Mouse (Mus musculus): ENCODE results near the gene Gm49342.
"Not testable (repeated sequence)": the region's sequence is repeated elsewhere in the genome, so short reads cannot be mapped to it uniquely, and the experiment has no call there.

The Gm49342 gene

DNA sequence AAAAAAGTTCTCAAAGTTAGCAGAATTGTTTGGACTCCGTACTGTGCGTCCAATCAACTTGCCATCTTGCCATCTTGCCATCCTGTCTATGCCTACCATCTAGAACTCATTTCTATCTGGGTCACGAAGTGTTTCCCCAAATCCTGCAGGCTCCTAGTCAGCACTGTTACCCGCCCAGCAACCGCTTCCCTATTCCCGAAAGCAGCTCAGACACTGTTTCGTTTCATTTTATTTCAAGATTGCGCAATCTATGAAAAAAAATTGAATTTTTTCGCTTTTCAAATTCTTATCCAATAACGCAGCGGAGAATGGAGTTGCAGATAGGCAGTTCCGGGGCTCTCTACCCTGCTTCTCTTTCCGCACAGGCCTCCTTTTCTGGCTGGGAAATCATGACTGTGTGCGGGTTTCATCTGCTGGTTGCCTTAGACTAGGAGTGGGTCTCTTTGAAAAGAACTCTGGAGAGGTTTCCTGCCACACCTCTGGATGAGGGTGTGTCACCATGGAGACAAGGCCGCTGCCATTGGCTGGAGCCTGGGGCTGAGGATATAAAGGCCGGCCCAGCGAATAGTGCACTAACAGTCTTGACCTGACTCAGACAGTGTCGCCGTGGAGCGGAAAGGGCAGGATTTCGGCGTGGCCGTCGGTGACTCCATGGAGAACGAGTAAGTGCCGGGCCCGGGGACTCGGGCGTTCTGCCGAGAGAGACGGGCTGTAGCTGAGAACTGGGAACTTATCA is at the start of gene Gm49342:
TSS of gene Gm49342 (plus strand) at position 586 of the 736 bp plus-strand sequence.
- DNase-seq = peak; percentile 92

DNA sequence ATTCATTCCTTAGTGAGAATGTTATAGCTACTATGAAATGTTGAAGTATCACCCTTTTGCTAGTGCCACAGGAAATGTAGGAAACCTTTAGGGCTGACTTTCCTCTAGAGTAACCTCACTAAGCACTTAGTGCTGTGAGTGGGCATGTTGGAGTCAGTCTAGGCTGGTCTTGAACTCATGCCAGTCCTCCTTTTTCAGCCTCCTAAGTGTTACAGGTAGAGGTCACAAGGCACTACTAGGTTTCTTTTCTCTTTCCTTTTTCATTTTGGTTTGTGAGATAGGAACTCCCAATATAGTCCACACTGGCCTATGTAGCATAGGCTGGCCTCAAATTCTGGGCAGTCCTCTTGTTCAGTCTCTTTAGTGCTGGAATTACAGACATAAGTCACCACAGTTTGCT is 48.9 kb upstream of the Gm49342 start:
- DNase-seq = no peak

DNA sequence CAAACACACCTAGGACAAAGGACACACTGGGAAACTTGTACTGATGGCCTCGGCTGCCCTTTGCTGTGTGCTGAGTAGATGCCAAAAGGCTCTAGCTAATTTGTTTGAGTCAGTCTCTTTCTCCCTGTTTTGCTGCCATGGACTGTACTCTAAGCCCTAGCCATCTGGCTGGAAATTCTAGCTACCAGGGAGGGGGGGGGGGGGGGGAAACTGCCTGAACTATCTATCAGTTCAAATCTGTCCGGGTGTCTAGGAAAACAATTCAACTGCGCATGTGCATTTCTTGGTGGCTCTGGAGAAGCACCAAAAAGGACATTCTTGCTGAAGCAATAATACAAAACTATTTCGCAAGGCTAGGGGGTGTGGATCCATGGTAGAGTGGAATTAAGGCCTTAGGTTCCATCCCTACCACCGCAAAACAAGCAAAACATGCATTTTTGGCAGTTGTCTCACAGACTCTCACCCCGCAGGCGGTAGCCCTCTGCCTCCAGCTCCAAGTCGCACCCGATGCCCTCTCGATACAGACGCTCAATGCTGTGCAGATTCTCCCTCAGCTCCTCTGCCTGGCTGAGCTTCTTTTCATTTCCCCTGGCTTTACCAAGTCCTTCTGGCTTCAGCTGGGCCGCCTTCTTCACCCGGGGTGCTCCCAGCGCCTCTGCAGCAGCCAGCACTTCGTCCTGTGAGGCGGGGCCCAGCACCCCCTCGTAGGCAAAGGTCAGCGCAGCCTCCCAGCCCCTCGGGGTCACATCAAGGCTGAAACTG is 48.2 kb upstream of the Gm49342 start:
- DNase-seq = peak; percentile 89

DNA sequence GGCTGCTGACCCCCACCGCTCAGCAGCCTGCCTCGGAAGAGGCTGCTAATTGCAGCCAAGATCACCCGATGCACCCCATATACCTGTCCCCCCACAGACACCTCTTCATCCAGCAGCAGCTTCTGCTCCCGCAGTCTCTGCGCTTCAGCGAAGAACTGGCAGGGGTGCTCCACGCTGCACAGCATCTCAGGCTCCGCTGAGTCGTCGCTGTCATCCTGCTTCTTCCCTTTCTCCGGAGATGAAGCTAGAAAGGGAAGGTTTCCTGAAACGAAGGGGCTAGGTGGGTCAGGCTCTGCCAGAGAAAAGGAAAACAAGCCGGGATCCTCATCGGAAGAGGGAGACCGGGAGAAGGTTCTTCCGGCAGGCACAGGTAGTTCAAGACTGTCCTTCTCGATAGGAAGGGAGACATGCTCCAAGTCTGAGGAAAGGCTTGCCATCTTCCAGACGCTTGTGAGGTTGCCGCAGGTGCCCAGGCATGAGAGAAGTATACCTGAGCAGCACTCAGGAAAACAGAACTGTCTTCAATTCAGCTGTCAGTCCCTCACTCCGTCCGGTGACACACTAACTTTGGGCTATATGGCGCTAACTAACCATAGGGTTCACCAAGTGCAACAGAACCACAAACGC is 47.5 kb upstream of the Gm49342 start:
- no peak for DNase-seq

DNA sequence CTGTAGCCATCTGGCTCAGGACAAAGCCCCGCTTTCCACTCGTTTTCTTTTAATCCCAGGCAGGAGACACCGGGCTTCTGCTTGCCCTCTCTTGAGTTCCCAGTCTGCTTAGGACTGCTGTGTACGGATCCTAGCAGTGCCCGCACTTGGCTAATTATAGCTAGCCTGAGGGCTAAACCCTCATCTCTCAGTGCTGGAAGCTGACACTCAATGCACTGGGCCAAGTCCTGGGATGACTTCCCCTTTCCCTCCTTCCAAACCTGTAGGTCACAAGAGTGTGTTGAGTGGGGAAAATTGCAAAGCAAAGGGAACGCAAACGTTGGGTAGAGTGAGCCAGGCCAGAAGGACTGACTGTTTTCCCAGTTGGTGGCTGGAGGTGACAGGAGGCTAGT is 46.9 kb upstream of the Gm49342 start, which contains the start of gene Klhl33:
TSS of gene Klhl33 (minus strand) at position 134 of the 392 bp plus-strand sequence.
- peak; percentile 73 for DNase-seq

DNA sequence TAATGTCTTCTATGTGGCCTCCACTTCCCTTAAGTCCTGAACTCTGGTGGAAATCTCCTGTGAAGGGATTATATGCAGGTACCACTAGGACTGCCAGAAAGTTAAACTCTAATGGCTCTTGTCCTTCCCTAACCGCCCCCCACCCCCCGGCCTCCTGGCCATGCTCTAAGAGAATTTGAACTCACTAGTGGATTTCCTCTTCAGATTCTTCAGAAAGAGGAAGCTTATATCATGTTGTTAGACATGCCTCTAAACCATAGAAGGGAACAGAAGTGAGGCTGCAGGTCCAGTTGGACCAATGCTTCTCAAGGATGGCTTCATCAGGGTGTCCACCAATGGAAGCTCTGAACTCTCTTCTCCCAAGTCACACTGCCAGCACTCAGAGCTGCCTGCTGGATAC is 46.3 kb upstream of the Gm49342 start:
- not testable (repeated sequence) for DNase-seq

DNA sequence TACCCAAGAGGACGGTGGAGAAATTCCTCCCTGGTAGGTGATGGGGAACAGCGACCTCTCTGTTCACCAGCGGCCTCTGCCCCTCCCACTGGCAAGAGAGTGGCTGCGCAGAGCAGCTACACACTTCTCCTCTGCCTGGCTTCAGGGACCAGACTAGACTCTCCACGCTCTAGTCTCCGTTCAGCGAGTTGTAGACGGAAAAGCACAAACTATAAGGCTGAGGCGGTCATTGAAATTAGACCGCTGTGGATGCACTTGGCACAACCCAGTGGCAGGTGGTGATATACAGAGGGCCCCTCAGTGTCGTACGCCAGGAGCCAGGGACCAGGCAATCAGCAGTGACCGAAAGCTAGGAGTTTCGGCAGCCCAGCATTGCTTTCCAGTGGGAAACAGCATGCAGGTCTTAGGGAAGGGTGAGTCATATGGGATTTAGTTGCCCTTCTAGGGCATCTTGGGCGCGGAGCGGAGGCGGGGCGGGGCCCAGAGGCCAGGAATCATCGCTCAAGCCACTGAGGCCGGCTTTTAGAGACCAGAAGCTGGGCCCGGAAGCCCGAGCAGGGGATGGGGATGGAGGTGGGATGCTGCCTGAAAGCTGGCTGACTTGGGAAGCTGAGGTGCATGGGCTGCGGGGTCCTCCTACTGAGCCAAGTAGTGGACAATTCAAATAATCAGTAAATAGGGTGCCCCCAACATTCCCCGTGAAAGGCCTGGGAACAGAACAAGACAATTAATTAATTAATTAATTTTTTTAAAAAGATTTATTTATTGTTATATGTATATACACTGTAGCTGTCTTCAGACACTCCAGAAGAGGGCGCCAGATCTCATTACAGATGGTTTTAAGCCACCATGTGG is 40.1 kb upstream of the Gm49342 start:
- peak; percentile 77 for DNase-seq

DNA sequence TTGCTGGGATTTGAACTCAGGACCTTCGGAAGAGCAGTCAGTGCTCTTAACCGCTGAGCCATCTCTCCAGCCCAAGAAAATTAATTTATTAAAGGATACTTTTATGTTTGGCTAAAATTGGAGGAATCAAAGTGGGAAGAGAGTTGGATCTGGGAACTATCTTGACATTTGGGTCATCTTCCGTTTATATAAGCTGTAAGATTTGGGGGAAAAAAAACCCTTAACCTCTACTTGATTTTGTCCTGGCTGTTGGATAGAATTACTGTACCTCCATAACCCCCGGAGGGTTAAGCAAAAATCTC is 39.5 kb upstream of the Gm49342 start:
- no peak for DNase-seq

DNA sequence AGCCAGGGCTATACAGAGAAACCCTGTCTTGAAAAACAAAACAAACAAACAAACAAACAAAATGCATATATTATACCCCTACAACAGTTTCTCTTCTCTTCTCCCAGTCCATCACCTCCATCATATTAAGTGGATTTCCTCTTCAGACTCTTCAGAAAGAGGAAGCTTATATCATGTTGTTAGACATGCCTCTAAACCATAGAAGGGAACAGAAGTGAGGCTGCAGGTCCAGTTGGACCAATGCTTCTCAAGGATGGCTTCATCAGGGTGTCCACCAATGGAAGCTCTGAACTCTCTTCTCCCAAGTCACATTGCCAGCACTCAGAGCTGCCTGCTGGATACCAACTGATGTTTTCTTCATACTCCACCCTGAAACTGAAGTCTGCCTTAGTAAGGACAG is 39.0 kb upstream of the Gm49342 start:
- not testable (repeated sequence) for DNase-seq

DNA sequence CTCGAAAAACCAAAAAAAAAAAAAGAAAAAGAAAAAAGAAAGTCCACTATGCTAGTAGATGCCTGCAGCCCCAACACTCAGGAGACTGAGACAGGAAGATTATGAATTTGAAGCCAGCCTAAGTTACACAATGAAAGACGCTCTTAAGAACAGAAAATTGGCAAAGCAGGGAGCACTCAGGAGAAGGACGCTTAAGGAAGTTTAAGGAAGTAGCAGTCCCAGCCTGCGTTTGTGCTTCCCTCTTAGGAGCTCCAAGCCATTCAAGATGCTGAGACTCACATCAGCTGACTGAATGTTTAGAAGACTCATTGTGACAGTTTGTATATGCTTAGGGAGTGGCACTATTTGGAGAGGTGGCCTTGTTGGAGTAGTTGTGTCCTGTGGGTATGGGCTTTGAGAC is 36.2 kb upstream of the Gm49342 start:
- DNase-seq = no peak

DNA sequence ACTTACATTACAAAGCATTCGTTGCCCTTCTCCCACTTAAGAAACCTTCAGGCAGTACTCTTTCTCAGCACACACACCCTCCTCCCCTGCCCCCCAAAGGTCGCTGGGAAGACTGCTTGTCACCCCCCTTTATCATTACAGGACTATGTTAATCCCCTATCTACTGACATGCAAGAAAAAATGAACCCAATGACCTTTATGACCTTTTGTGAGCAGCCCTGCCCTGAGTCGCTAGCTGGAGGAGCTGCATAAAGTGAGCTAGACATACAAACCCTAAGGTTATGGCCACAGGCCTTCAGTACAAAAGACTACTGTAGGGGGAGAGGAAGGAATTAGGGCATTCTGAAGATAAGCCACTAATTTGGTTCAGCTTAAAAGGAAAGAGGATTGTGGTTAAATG is 33.0 kb upstream of the Gm49342 start:
- DNase-seq = no peak

DNA sequence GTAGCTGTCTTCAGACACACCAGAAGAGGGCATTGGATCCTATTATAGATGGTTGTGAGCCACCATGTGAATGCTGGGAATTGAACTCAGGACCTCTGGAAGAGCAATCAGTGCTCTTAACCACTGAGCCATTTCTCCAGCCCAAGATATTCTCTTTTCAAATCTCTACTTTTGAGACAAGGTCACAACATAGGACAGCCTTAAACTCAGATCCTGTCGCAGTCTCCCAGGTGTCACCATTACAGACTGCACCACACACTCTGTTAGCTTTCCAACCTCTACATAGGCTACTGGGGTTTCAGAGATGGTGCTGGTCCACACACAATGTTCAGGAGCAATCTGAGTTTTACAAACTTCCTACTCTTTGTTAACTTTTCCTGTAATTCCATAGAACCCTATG is 20.9 kb upstream of the Gm49342 start:
- DNase-seq = not testable (repeated sequence)

DNA sequence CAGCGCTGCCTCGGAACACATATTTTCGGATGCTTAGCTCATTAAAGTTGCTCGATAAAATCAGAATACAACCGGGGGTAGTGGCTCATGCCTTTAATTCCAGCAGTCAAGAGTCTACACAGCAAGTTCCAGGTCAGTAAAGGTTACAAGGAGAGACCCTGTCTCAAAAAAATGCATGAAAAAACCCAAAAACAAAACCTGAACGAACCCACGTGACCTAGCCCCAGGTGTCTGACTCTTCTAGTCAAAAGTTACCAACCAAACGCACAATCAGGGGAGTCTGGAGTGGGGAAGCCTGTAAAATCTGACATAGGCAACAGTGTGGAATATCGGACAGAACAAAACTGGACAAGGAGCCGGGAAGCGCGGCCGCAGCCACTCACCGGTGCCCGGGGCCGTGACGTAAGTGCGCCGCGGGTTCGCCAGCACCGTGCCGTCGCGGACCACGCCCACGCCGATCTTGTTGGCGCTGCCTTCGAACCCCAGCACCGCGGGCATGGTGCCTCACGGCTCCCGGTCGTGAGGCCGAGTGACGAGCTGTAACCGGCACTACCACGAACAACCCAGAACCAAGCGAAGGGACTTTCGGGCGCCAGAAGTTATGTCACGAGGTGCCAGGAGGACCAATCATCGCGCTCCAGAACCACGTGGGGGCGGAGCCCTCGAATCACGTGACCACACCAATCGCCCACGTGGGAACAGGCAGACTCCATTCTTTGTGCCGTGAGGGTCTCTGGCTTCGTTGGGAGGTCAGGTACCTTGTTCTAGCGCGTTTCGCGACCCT is 19.8 kb upstream of the Gm49342 start, which contains the start of the genes Osgep and Apex1:
TSS of gene Osgep (minus strand) at position 613 of the 784 bp plus-strand sequence.
TSS of gene Apex1 (plus strand) at position 688 of the 784 bp plus-strand sequence.
- DNase-seq = peak; percentile 97

DNA sequence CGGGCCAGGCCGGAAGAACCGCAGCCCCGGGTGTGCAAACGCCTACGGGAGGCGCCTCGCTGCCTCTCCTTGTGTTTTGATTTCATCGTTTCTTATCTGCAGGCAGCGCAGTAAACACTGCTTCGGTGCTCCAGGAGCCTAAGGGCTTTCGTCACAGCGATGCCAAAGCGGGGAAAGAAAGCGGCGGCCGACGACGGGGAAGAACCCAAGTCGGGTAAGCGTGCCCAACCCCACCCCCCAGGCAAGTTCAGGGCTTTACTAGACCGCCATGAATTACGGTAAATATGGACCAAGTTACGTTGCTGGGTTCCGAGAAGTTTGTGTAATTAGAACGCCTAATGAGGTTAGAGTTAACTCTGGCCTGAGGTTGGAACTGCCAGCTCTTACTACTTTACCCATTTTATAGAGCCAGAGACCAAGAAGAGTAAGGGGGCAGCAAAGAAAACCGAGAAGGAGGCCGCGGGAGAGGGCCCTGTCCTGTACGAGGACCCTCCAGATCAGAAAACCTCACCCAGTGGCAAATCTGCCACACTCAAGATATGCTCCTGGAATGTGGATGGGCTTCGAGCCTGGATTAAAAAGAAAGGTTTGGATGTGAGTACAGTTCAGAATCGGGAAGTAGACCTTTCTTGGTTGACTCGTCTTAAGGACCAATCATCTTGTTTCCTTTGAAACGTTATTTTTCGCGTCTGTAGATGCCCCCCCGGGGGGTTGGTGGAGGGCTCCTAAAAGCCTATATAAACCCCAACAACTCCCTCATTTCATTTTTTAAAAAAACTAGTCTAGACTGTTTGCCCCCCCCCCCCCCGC is 19.0 kb upstream of the Gm49342 start:
- no peak for DNase-seq

DNA sequence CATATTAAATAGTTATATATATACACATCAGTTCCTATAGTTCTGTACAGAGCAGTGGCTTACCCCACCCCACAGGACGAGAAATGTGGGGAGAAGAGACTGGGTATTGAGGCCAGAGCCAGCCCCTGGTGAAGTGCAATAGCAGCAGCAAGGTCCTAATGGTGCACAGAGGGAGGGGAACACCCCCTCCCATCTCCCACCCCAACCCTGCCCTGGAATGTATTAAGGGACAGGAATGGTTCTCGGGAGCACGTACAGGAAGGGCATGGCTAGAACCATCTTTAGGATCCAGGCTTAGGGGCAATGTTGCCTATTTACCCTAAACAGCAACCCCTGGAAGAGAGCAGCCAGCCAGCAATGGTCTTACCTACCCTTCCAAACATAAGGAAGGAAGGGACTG is 17.0 kb upstream of the Gm49342 start:
- DNase-seq = no peak

DNA sequence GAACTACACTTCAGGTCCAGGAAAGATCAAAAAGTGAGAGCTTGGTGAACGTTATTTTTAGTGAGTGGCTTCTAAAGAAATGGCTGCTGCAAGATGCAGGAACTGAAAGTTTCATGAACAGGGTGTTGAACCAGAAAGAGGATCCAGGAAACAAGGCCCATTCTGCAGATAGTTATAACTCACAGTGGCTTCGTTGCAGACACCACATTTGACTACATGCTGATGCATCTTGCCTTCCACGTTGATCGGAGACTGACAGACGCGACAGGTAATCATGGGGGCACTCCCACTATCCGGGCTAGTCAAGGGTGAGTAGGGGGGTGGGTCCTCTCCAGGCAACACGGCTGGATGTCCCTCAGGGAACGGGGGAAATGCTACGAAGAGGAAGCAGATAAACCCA is 14.4 kb upstream of the Gm49342 start:
- no peak for DNase-seq

DNA sequence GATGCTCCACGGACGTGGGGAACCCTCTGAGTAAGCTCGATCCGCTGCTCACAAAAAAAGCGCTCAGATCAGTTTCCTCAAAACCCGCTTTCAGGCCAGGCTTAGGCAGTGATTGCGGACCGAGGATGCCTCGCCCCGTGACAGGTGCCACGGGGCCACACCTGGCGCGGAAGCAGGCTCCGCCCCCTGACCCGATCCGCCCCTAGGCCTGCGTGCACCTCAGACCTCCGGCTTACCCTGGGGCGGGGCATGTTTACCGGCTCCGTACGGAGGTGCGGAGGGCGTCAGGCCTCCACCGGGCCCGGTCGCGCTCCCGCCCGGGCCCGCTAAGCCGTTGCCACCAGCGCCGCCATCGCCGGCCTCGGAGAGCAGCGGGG is 14.0 kb upstream of the Gm49342 start:
- no peak for DNase-seq

DNA sequence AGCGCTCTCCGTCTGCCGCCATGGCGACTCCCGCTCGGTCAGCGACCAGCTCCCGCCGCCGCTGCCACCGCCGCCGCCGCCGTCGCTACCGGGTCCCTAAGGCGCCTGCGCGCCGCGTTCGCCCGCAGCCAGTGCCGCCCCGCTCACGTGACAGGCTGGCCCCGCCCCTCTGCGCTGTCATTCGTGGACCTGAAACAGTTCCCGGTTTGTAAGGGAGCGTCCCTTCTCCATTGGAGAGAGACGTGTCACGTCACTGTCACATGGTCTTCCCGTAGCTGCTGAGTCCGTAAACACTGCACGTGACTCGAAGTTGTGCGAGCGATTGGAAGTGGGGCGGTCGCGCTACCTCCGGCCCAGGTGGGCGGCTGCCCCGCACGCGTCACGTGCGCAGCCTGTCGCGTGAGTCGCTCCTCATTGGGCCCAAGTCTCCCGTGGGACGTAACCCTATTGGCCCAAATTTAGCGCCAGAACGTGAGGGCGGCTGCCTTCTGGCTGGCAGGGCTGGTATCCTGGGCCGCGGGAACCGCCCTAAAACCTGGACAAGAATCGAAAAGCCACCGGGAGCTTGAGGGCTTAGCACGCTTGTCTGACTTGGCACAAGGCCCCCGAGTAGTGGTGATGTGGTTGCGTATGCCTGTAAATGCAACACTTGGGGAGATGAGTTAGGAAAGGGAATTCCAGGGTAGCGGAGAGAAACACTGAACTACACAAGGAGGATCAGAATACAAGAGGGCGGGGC is 13.4 kb upstream of the Gm49342 start, which contains the start of the genes Pip4p1 and Pnp:
TSS of gene Pip4p1 (minus strand) at position 103 of the 739 bp plus-strand sequence.
TSS of gene Pnp (plus strand) at position 329 of the 739 bp plus-strand sequence.
- peak; percentile 100 for DNase-seq

DNA sequence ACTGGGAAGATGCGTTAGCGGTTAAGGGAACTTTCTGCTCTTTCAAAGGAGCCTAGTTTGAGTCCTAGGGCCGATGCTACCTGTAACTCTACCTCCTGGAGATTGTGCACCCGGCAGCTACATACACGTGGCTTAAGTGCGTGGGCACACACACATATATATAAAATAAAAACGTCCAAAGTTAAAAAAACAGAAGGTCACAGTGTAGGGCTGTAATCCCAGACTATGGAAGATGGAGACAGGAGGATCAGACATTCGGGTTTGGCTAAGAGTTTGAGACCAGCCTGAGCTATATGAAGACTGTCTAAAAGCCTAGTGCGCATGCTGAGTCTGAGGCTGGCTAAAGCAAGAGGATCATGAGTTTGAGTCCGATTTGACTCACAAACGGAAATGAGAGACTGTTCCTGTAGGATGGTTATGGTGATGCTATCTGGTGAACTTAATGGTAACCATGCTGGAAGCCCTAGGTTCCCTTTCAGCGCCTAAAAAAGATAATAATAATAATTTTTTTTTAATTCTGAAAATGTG is 12.8 kb upstream of the Gm49342 start:
- no peak for DNase-seq

DNA sequence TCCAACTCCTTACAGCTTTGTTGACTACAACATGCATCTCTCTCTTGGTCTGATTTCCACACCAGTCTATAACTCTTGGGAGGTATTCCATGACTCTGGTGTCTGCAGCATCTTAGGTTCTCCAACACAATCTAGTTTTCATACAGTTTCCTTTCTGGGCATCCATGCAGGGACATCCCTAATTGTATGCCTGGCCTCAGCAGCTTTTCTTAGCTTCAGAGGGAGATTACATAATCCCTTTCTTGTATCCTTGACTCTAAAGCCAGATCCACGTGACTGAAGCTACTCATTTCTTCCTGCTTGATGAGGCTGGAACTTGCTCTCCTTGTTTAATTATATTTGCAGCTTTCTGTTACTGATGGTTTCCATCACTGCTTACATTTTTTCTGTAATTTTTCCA is 7.7 kb upstream of the Gm49342 start:
- no peak for DNase-seq
